Mouse (Mus musculus) intestine, postnatal 0 days (tissue): ENCODE results near the gene Mageb5. TPM values are rescaled to one million over a fixed set of nuclear protein-coding genes. Genes with fewer than 3 reads are reported as not detected.
"Not testable (repeated sequence)": the region's sequence is repeated elsewhere in the genome, so short reads cannot be mapped to it uniquely, and the experiment has no call there.

Experiments used
- ATAC-seq: fragments of 200-750 bp; cut with Nextera tagmentation; 2 replicates; pipeline ENCODE4 v1.8.0; 2017; ENCODE audit warnings: mild to moderate bottlenecking, moderate TSS enrichment, moderate library complexity
- H3K27ac ChIP-seq: fragments of 300-500 bp; sonication (generic); 2 replicates; pipeline ENCODE4 v1.5.1; 2014; ENCODE audit warnings: mild to moderate bottlenecking, low read depth, low read length, moderate library complexity
- H3K27me3 ChIP-seq: fragments of 300-500 bp; sonication (generic); replicated peaks from 2 replicates; pipeline ENCODE4 v1.6.1; 2014; ENCODE audit warnings: low read length, mixed read lengths; ENCODE audit not compliant: control insufficient read depth, insufficient read depth
- H3K36me3 ChIP-seq: fragments of 300-500 bp; sonication (generic); 2 replicates; pipeline ENCODE4 v1.6.1; 2014; ENCODE audit warnings: mild to moderate bottlenecking, moderate library complexity; ENCODE audit not compliant: control insufficient read depth, insufficient read depth
- H3K4me1 ChIP-seq: fragments of 300-500 bp; sonication (generic); replicated peaks from 2 replicates; pipeline ENCODE4 v1.6.1; 2014; ENCODE audit warnings: antibody characterized with exemption, low read length, mixed read lengths; ENCODE audit not compliant: control insufficient read depth, insufficient read depth
- H3K4me2 ChIP-seq: fragments of 300-500 bp; sonication (generic); replicated peaks from 2 replicates; pipeline ENCODE4 v1.6.1; 2014; ENCODE audit warnings: low read depth, mild to moderate bottlenecking, moderate library complexity
- H3K4me3 ChIP-seq: fragments of 300-500 bp; sonication (generic); 2 replicates; pipeline ENCODE4 v1.5.1; 2014; ENCODE audit warnings: low read depth, low read length
- H3K9ac ChIP-seq: fragments of 300-500 bp; sonication (generic); 2 replicates; pipeline ENCODE4 v1.6.1; 2014; ENCODE audit warnings: mild to moderate bottlenecking, low read depth, low read length
- H3K9me3 ChIP-seq: fragments of 300-500 bp; sonication (generic); 2 replicates; pipeline ENCODE4 v1.6.1; 2016; ENCODE audit warnings: mixed run types; ENCODE audit not compliant: control insufficient read depth
- WGBS: fragments of 180-500 bp; shearing (Covaris S2); extraction: QIAGEN DNeasy Blood & Tissue Kit; methylation state at CpG from one replicate; pipeline ENCODE4 v1.1.7; 2014; 5-methylcytosine and 5-hydroxymethylcytosine counted together
- polyA plus RNA-seq: library from polyadenylated mRNA; unstranded; fragments of >200 nt; fragmentation: Nextera tagmentation; extraction: Ambion mirVana; gene quantifications from 2 replicates; pipeline ENCODE4 v1.2.1, GENCODE M21; 2015

The Mageb5 gene
- not detected in 2 replicates for polyA plus RNA-seq

DNA sequence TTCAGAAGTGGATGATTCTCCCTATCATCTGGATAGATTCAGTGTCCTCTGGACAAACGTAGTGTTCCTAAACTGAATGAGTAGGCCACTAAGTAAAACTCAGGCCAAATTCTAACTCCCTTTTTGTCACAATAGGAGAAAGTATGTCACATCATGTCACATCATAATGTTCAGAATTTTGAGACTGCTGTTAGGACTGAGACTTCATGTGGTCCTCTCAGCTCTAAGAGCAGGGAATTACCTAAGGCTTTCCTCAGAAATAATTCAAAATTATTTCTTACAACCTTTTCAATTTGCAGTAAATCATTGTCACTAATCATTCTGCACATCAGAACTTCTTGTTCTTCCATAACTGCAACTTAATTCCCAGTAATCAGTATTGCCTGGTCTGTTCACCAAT is at the start of gene Mageb5:
Gene Mageb5, minus strand, starts transcription at position 101 of the 400 bp plus-strand sequence.
- H3K36me3 ChIP-seq, H3K4me3 ChIP-seq, H3K9ac ChIP-seq, H3K27me3 ChIP-seq, H3K4me2 ChIP-seq, H3K27ac ChIP-seq, H3K4me1 ChIP-seq, ATAC-seq, H3K9me3 ChIP-seq: not testable (repeated sequence)
- WGBS: 73% methylated on average over 1 of the region's 1 CpGs

DNA sequence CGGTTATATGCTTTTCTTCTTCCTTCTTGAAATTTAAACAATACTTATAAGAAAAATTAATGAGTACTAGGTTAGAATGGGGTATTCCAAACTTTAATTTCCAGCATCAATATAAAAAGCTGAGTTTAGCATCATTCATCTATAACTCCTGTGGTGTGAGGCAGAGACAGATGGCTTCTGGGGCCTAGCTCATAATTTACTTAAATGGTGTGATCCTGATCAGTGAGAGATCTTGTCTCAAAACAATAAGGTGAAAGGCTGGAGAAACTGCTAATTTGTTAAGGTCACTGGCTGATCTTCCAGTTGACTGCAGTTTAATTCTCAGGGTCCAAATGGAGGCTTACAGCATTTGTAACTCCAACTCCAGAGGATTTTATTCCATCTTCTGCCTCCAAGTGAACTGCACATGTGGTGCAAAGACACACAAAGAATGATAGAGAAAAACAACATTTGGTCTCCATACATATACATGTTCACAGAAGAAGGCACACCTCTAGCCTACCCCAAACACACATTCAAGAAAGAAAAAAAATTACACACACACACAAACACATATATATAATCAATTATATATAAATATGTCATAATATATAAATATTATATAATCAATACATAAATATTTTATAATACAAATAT is 23.1 kb downstream of the Mageb5 start:
- no CpG with 5 or more reads among the region's 1 CpGs for WGBS
- not testable (repeated sequence) for H3K36me3 ChIP-seq, H3K4me3 ChIP-seq, ATAC-seq, H3K27ac ChIP-seq, H3K4me1 ChIP-seq, H3K9ac ChIP-seq, H3K4me2 ChIP-seq, H3K27me3 ChIP-seq, H3K9me3 ChIP-seq

Other genes starting within 250 kb of the Mageb5 start
- gene 1700084M14Rik, start 207.1 kb downstream of the Mageb5 start, polyA plus RNA-seq: not detected in 2 replicates
- not detected in 2 replicates for gene Gm14781, start 150.8 kb downstream of the Mageb5 start, polyA plus RNA-seq
- gene Mageb1, start 233.3 kb upstream of the Mageb5 start, polyA plus RNA-seq: not detected in 2 replicates